Mouse (Mus musculus): ENCODE measurements at regions not wholly inside any gene's neighbourhood (a gene's known extent, or its start where the extent isn't known, plus 50 kb on each side); places are given as distances from the start of the nearest gene placed in this dataset.

- no peak for DNase-seq (ENCODE audit: low spot score)
Observed at GRCm38 (mm10) chrX:21293666-21294065, 118.2 kb upstream of the Gm21876 start.

- no peak for DNase-seq (ENCODE audit: low spot score)
Observed at GRCm38 (mm10) chrX:21295460-21295859, 120.0 kb upstream of the Gm21876 start.

- no peak for DNase-seq (ENCODE audit: low spot score)
Observed at GRCm38 (mm10) chrX:21297349-21297748, 121.9 kb upstream of the Gm21876 start.

GRCm38 (mm10) chrX:21334499-21335032 lies 149.8 kb upstream of the Agtr2 start:
- DNase-seq (ENCODE audit: low spot score), result no peak

- no peak for DNase-seq (ENCODE audit: low spot score)
Observed at GRCm38 (mm10) chrX:21344397-21344796, 139.9 kb upstream of the Agtr2 start.

- DNase-seq (ENCODE audit: low spot score), result no peak
Observed at GRCm38 (mm10) chrX:21350503-21350902, 133.8 kb upstream of the Agtr2 start.

GRCm38 (mm10) chrX:21352350-21352749 lies 132.0 kb upstream of the Agtr2 start:
- DNase-seq (ENCODE audit: low spot score), result no peak

- DNase-seq (ENCODE audit: low spot score), result peak; percentile 1
Observed at GRCm38 (mm10) chrX:21360771-21361667, 123.3 kb upstream of the Agtr2 start.

- DNase-seq (ENCODE audit: low spot score), result no peak
Observed at GRCm38 (mm10) chrX:21385221-21385620, 99.1 kb upstream of the Agtr2 start.

GRCm38 (mm10) chrX:21389992-21390391 lies 94.4 kb upstream of the Agtr2 start:
- no peak for DNase-seq (ENCODE audit: low spot score)

GRCm38 (mm10) chrX:21393212-21393611 lies 91.1 kb upstream of the Agtr2 start:
- no peak for DNase-seq (ENCODE audit: low spot score)

GRCm38 (mm10) chrX:21424797-21425196 lies 59.5 kb upstream of the Agtr2 start:
- no peak for DNase-seq (ENCODE audit: low spot score)

- DNase-seq (ENCODE audit: low spot score), result no peak
Observed at GRCm38 (mm10) chrX:21428081-21428480, 56.3 kb upstream of the Agtr2 start.

- DNase-seq (ENCODE audit: low spot score), result no peak
Observed at GRCm38 (mm10) chrX:21433501-21433900, 50.8 kb upstream of the Agtr2 start.

All from yolk sac, embryonic 10.5 days (tissue).